Mouse (Mus musculus): Measurements from ENCODE around the gene Shc2. TPM values are rescaled to one million over a fixed set of nuclear protein-coding genes. Genes with fewer than 3 reads are reported as not detected.
A peak's percentile ranks its signal among the peaks of the same experiment; 100 is the strongest.

The Shc2 gene
- polyA plus RNA-seq, 1 experiment from 2014 or later, result 11.7 TPM

DNA sequence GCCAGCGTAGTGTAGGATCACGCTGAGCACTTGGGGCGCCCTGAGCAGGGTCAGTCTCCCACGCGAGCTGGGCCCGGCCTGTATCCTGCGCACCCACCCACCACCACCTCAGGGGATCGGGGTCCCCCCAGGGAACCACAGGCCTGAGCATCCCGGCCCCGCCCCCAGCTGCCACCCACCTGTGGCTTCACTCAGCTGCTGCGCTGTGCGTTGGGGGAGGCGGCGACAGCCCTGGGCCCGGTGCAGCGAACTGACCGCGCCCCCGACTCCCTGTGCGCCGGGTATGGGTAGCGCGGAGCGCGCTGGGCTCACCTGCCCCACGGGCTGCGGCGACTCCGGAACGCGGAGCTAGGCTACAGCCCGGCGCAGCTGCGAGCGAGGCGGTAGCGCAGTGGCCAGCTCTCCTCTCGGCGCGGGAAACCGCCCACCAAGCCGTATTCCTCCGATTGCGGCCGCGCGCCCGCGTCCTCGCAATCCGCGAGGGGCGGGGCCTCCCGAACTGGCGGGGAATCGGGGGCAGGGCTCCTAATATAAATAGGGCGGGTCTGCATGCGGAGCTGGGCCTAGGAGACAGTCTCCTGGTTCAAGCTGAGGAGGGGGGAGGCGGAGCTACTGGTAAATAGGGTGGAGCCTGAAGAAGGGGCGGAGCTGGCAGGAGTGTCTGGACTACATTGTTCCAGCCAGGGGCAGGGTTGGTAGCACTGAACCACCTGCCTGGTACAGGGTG, 24.0 kb downstream of the Shc2 start, which contains the start of gene C2cd4c:
Gene C2cd4c, minus strand, starts transcription at position 448 of the 727 bp plus-strand sequence.
- Histone ChIP-seq H3K27me3 (ENCODE audit: control insufficient read depth, insufficient read depth, low read length) (peaks cover 23% of the 10 kb centered on the region), H3K9ac (ENCODE audit: low read depth, low read length) (peak within 1 kb of the TSS; percentile 53), H3K4me3 (ENCODE audit: low read depth, low read length) (peak within 1 kb of the TSS; percentile 52), H3K27ac (ENCODE audit: low read depth, low read length) (no peak within 1 kb of the TSS), H3K36me3 (ENCODE audit: control insufficient read depth, insufficient read depth, low read length) (no peaks in the 10 kb centered on the region), H3K4me1 (replicated peaks; ENCODE audit: control insufficient read depth, insufficient read depth, low read length) (peaks cover 15% of the 10 kb centered on the region; the same call in 1 of the 2 replicates), H3K4me2 (replicated peaks; ENCODE audit: low read depth, low read length) (peak within 1 kb of the TSS; percentile 96), H3K9me3 (ENCODE audit: control insufficient read depth, low read length) (no peaks in the 10 kb centered on the region)
- DNase-seq (ENCODE audit: low spot score) (peak; percentile 83), ATAC-seq (ENCODE audit: low FRiP score) (peak; percentile 77)
- WGBS, result 1% methylated on average over 57 of the region's 60 CpGs

DNA sequence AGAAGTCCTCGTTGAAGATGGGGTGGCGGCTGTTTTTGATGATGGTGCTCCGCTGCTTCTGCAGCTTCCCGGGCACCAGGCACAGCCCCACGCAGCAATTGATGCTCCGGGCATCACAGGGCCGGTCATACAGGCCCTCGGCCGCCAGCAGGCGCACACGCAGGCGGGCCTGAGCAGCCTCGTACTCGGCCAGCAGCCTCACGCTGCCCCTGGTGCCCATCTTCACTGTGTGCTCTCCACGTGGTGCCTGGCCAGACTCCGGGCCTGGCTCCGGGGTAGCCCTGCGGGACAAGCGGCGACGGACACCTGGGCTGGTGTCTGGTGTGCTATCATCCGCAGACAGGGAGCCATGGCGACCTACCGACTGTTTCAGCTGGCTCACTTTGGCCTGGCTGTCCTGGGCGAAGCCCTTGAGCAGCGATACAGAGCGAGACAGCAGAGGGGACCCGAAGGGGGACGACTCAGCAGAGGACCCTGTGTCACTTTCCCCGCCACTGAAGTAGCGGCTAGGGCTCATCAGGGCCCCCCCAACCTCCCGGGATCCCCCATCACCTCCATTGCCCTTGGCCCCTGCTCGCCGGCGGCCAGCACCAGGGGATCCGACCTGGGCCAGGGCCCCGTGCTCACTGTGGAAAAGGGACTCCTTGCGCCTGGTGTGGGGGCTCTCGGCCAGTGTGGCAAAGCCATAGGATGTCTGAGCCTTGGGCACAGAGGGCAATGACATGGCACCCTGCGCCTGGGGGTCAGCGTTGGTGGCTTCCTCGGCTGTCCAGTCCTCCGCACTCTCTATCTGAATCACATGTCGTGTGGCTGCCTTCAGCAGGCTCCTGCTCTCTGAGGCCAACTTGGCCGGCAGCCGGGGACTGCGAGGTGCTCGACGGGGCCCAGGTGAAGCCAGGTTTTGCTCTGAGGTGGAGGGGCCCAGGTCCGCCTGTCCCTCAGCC, 25.3 kb downstream of the Shc2 start:
- Histone ChIP-seq H3K9ac (ENCODE audit: low read depth, low read length) (no peak overlapping the region), H3K4me3 (ENCODE audit: low read depth, low read length) (0 out of 2 replicates have a peak overlapping the region, but pooled peaks have one; percentile 4), H3K9me3 (ENCODE audit: control insufficient read depth, low read length) (no peaks in the 10 kb centered on the region), H3K36me3 (ENCODE audit: control insufficient read depth, insufficient read depth, low read length) (no peaks in the 10 kb centered on the region), H3K27ac (ENCODE audit: low read depth, low read length) (no peak overlapping the region), H3K4me2 (replicated peaks; ENCODE audit: low read depth, low read length) (peak overlapping the region; percentile 29), H3K4me1 (replicated peaks; ENCODE audit: control insufficient read depth, insufficient read depth, low read length) (peaks cover 15% of the 10 kb centered on the region; the same call in 1 of the 2 replicates), H3K27me3 (ENCODE audit: control insufficient read depth, insufficient read depth, low read length) (peaks cover 23% of the 10 kb centered on the region)
- peak; percentile 69 for DNase-seq (ENCODE audit: low spot score)
- ATAC-seq (ENCODE audit: low FRiP score), result peak; percentile 41
- 9% methylated on average over 51 of the region's 51 CpGs for WGBS

DNA sequence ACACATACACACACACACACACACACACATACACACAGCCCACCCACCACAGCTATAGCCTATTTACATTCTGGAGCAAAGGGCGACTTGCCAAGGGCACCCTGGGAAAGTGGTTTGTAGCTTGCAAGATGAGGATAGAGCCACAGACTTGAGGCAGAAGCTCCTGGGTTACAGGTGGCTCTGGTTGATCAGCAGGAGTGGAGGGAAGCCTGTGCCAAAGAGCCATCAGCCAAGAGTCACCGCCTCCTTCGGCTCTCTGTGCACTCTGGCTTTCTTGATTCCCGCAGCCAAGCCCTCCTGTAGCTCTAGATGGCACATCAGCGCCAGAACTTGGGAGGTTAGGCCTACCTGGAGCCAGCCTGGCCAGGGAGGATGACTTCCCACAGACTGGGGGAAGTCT, 26.4 kb downstream of the Shc2 start:
- Histone ChIP-seq H3K27me3 (ENCODE audit: control insufficient read depth, insufficient read depth, low read length) (peaks cover 23% of the 10 kb centered on the region), H3K4me3 (ENCODE audit: low read depth, low read length) (no peak overlapping the region), H3K27ac (ENCODE audit: low read depth, low read length) (no peak overlapping the region), H3K36me3 (ENCODE audit: control insufficient read depth, insufficient read depth, low read length) (no peaks in the 10 kb centered on the region), H3K9ac (ENCODE audit: low read depth, low read length) (no peak overlapping the region), H3K9me3 (ENCODE audit: control insufficient read depth, low read length) (no peaks in the 10 kb centered on the region), H3K4me1 (replicated peaks; ENCODE audit: control insufficient read depth, insufficient read depth, low read length) (peaks cover 15% of the 10 kb centered on the region; the same call in 1 of the 2 replicates), H3K4me2 (replicated peaks; ENCODE audit: low read depth, low read length) (no peak overlapping the region)
- DNase-seq (ENCODE audit: low spot score) (no peak), ATAC-seq (ENCODE audit: low FRiP score) (no peak)
- WGBS, result 36% methylated on average over 5 of the region's 5 CpGs

DNA sequence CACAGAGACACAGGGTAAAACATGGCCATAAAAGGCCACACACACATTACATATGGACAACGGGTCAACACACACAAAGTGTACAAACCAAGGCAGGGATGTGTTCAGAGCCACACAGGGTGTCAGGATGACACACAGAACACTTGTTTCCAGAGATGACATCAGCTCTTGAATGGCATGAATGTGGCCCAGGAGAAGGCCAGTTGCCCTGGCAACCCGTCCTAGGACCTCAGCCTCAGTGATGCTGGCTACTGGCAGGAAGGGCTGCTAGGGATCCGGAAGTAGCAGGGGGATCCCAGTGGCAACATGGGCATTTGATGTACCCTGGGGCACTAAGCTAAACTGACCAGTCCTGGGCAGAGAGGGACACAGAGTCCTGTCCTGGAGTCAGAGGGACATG, 28.4 kb downstream of the Shc2 start:
- H3K9ac ChIP-seq (ENCODE audit: low read depth, low read length), result no peak overlapping the region
- peaks cover 23% of the 10 kb centered on the region for H3K27me3 ChIP-seq (ENCODE audit: control insufficient read depth, insufficient read depth, low read length)
- peaks cover 15% of the 10 kb centered on the region; the same call in 1 of the 2 replicates for H3K4me1 ChIP-seq (replicated peaks; ENCODE audit: control insufficient read depth, insufficient read depth, low read length)
- H3K9me3 ChIP-seq (ENCODE audit: control insufficient read depth, low read length), result no peaks in the 10 kb centered on the region
- DNase-seq (ENCODE audit: low spot score), result no peak
- ATAC-seq (ENCODE audit: low FRiP score), result no peak
- WGBS, result 79% methylated on average over 3 of the region's 3 CpGs
- no peaks in the 10 kb centered on the region for H3K36me3 ChIP-seq (ENCODE audit: control insufficient read depth, insufficient read depth, low read length)
- H3K27ac ChIP-seq (ENCODE audit: low read depth, low read length), result no peak overlapping the region
- no peak overlapping the region for H3K4me2 ChIP-seq (replicated peaks; ENCODE audit: low read depth, low read length)
- no peak overlapping the region for H3K4me3 ChIP-seq (ENCODE audit: low read depth, low read length)

DNA sequence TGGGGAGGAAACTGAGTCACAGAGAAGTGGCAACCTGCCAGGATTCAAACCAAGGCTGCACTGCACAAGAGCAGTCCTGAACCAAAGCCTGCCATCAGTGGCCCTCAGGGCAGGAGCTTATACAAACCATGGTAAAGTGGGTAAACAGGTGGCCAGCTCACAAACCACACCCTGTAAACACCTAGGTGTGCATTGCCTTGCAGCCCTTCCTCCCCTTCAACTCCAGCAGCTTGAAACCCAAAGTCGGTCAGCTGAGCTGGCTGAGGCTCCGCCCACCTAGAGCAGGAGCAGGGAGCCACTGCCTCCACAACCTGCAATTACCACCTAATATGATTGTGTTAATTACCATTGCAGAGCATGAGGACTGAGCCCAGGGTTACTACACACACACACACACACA, 29.8 kb downstream of the Shc2 start:
- no peak overlapping the region for H3K9ac ChIP-seq (ENCODE audit: low read depth, low read length)
- WGBS, result 52% methylated on average over 2 of the region's 2 CpGs
- no peaks in the 10 kb centered on the region for H3K9me3 ChIP-seq (ENCODE audit: control insufficient read depth, low read length)
- peaks cover 14% of the 10 kb centered on the region for H3K27me3 ChIP-seq (ENCODE audit: control insufficient read depth, insufficient read depth, low read length)
- H3K36me3 ChIP-seq (ENCODE audit: control insufficient read depth, insufficient read depth, low read length), result no peaks in the 10 kb centered on the region
- DNase-seq (ENCODE audit: low spot score) (no peak), ATAC-seq (ENCODE audit: low FRiP score) (no peak)
- H3K4me2 ChIP-seq (replicated peaks; ENCODE audit: low read depth, low read length), result no peak overlapping the region
- no peak overlapping the region for H3K4me3 ChIP-seq (ENCODE audit: low read depth, low read length)
- H3K4me1 ChIP-seq (replicated peaks; ENCODE audit: control insufficient read depth, insufficient read depth, low read length), result 0 out of 2 replicates have a peak, but pooled peaks cover 8% of the 10 kb centered on the region
- H3K27ac ChIP-seq (ENCODE audit: low read depth, low read length), result no peak overlapping the region

DNA sequence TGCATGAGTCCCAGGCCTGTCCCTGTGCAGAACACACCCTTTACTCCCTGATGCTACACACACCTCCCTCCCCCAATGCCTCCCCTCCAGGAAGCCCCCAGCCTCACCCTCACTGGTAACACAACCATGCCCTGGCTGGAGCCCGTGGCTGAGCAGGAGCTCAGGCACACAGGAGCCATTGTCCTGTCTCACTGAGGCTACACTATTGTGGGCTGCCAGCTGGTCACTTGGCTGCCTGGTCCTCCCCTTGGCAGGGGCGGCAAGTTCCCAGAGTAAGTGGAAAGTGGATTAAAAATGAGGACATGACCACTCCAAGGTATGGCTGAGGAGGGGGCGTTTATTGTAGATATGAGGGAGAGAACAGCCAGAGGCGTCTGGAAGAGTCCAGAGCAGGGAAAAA, 31.2 kb downstream of the Shc2 start:
- WGBS, result 75% methylated on average over 4 of the region's 4 CpGs
- ATAC-seq (ENCODE audit: low FRiP score) (no peak), DNase-seq (ENCODE audit: low spot score) (no peak)
- Histone ChIP-seq H3K4me3 (ENCODE audit: low read depth, low read length) (no peak overlapping the region), H3K9ac (ENCODE audit: low read depth, low read length) (no peak overlapping the region), H3K9me3 (ENCODE audit: control insufficient read depth, low read length) (no peaks in the 10 kb centered on the region), H3K36me3 (ENCODE audit: control insufficient read depth, insufficient read depth, low read length) (no peaks in the 10 kb centered on the region), H3K27me3 (ENCODE audit: control insufficient read depth, insufficient read depth, low read length) (peaks cover 2% of the 10 kb centered on the region; the same call in 1 of the 2 replicates), H3K27ac (ENCODE audit: low read depth, low read length) (no peak overlapping the region), H3K4me1 (replicated peaks; ENCODE audit: control insufficient read depth, insufficient read depth, low read length) (no peaks in the 10 kb centered on the region), H3K4me2 (replicated peaks; ENCODE audit: low read depth, low read length) (no peak overlapping the region)

DNA sequence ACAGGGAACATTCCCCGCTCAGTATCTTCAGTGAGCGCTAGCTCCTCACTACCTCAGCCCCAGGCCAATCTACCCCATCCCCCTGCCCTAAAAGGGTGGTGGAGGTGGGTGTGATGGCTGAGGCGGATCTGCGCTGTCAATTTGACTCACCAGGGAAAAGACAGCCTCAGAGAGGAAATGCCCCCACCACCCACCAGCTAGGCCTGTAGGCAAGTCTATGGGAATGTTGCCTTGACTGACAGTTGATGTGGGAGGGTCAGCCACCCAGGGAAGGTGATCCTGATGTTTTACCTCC, 39.8 kb downstream of the Shc2 start:
- H3K36me3 ChIP-seq (ENCODE audit: control insufficient read depth, insufficient read depth, low read length), result no peaks in the 10 kb centered on the region

DNA sequence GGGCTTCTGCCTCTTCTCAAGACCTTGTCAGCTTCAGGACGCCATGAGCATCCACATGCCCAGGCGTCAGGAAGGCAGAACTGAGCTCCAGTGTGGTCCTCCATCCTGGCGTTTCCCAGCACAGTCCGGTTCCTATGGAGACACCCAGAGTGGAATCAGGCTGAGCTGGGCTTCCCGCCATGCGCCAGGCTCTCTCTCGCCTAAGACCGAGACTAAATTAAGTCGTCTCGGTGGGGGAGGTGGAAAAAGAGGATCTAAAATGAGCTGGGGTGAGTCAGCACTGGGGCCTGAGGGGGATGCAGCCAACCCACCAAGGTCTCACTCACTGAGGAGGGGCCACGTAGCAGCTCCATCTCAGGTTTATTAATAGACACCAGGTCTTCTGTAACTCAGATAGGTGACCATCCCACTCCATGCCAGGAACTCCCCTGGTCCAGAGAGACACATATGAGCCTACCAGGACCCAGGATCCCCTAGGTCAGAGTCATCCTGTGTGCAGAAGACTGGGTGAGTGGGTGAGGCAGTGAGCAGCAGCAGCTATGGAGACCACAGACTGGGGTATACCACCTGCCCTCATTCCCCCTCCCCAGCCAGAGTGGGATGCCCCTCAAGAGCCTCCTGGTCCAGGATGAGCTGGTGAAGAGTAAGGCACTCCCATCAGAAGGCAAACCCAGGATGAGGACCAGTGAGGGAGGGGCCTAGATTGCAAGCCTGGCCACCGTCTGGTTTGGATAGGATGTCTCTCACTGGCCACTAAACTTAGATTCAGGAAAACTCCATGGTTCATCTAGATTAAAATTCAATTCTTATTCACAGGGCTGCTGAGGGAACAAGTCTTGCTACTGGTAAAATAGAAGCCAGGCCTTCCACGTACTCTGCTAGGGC, 40.4 kb downstream of the Shc2 start:
- H3K27me3 ChIP-seq (ENCODE audit: control insufficient read depth, insufficient read depth, low read length), result 0 out of 2 replicates have a peak, but pooled peaks cover 4% of the 10 kb centered on the region
- no peak overlapping the region for H3K9ac ChIP-seq (ENCODE audit: low read depth, low read length)
- H3K27ac ChIP-seq (ENCODE audit: low read depth, low read length), result no peak overlapping the region
- H3K4me3 ChIP-seq (ENCODE audit: low read depth, low read length), result no peak overlapping the region
- ATAC-seq (ENCODE audit: low FRiP score), result no peak
- no peak for DNase-seq (ENCODE audit: low spot score)
- 43% methylated on average over 13 of the region's 13 CpGs for WGBS
- no peaks in the 10 kb centered on the region for H3K9me3 ChIP-seq (ENCODE audit: control insufficient read depth, low read length)
- H3K4me1 ChIP-seq (replicated peaks; ENCODE audit: control insufficient read depth, insufficient read depth, low read length), result no peaks in the 10 kb centered on the region
- no peak overlapping the region for H3K4me2 ChIP-seq (replicated peaks; ENCODE audit: low read depth, low read length)
- H3K36me3 ChIP-seq (ENCODE audit: control insufficient read depth, insufficient read depth, low read length), result no peaks in the 10 kb centered on the region

More for the DNA sequence above, 39.8 kb downstream of the Shc2 start:
- H3K9me3 ChIP-seq (ENCODE audit: control insufficient read depth, low read length), result no peaks in the 10 kb centered on the region
- H3K4me2 ChIP-seq (replicated peaks; ENCODE audit: low read depth, low read length), result no peak overlapping the region
- ATAC-seq (ENCODE audit: low FRiP score) (no peak), DNase-seq (ENCODE audit: low spot score) (no peak)
- no peaks in the 10 kb centered on the region for H3K4me1 ChIP-seq (replicated peaks; ENCODE audit: control insufficient read depth, insufficient read depth, low read length)
- H3K9ac ChIP-seq (ENCODE audit: low read depth, low read length), result no peak overlapping the region
- WGBS, result 70% methylated on average over 4 of the region's 4 CpGs
- H3K27ac ChIP-seq (ENCODE audit: low read depth, low read length), result no peak overlapping the region
- H3K27me3 ChIP-seq (ENCODE audit: control insufficient read depth, insufficient read depth, low read length), result 0 out of 2 replicates have a peak, but pooled peaks cover 4% of the 10 kb centered on the region
- no peak overlapping the region for H3K4me3 ChIP-seq (ENCODE audit: low read depth, low read length)
